Mouse (Mus musculus): Measurements from ENCODE around the gene Slc44a5.

Gene Slc44a5

DNA sequence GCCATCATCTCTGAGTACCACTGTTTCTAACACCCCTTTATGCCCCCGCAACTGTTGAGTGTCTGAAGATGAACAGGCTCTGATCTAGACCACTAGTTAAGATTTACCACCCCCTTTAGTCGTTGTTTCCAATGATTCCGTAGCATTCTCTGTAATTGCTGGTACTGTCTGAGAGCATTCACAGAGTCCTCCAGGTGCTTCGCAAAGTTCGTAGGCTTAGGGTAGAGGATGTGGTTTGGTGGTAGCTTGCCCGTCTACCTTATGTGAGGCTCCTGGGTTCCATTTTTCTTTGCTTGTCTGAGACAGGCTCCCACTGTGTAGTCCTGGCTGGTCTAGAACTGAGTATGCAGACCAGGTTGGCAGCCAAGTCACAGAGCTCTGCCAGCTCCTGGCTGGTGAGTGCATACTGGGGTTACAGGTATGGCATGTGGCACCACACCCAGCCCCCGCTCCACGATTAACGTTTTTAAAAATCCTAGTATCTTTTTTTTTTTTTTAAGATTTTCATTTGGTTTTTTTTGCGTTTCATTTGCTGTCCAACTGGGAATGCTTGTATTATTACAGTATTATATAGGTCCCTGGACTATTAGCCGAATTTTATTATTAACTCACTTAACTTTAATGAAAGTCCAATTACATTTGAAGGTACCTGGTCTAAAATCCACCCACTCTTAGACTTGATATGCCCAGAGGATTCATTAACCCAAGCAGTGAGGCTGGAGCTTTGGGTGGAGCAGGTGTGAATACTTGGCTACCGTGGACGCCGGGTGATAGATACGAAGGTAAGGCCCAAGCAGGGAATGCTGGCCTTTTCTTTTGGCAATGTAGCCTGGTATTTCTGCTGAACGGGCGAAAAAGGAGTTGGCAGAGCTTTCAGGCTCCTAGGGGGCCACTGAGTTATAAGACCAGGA is 321.9 kb downstream of the Slc44a5 start:
- no peak for DNase-seq (ENCODE audit: low read depth in 1 of 2, low spot score in 2 of 2)

DNA sequence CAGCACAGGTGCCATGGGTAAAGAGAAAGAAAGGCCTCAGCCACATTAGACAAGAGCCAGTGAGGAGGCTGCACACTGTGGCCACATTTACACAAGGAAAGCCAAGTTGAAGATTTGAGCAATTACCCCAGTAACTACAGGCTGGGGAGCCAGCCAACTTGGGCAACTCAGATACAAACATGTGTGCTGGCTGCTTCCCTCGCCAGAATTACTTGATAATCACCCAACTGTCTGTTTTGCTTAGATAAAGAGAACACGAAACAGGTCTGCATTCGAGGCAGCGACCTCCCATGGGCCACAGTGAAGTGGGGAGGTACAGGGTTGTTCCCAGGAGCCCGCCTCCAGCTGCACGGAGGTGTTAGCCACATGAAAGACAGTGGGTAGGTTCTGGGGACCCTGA is 324.3 kb downstream of the Slc44a5 start:
- DNase-seq (ENCODE audit: low read depth in 1 of 2, low spot score in 2 of 2): no peak

DNA sequence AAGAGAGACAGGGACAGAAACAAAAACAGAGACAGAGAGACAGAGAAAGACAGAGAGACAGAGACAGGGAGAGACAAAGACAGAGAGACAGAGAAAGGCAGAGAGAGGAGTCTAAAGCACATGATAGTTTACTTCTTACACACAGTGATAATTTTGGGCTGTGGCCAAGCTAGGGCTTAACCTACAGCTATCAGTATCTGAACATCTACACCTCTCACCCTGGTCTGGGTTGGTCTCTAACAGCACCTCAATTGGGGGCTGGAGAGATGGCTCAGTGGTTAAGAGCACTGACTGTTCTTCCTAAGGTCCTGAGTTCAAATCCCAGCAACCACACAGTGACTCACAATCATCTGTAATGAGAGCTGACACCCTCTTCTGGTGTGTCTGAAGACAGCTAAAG is 325.3 kb downstream of the Slc44a5 start:
- DNase-seq (ENCODE audit: low read depth in 1 of 2, low spot score in 2 of 2): no peak

DNA sequence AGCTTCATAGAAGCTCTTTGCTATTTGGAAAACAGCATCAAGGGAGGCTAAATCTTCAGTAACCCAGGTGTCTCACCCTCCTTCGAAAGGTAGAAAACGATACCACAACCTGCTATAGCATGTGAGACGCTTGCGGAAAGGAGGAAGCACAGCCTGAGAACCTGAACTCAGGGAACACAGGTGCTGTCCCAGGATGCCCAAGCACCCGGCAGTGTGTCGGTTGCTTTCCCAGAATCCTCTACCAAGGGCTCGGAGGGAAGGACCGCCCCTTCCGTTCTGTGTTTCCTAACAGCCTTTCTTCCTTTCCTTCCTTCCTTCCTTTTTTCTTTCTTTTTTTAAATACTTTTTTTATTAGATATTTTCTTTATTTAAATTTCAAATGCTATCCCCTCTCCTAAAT is 326.8 kb downstream of the Slc44a5 start:
- no peak for DNase-seq (ENCODE audit: low read depth in 1 of 2, low spot score in 2 of 2)

DNA sequence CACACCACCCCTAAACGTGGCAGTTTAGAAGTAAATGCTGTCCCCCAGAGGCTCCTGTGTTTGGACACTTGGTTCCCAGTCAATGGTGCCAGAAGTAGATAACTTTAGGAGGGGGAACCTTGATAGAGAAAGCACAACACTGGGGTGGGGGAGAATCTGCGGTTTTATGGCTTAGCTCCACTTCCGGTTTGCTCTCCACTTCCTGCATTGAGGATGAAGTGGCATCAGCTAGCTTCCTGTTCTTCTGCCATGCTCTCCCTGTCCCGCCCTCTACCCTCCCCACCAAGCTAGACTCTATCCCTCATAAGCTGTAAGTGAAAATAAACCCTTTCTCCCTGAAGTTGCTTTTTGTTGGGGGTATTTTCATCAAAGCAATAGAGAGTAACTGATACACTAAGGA is 327.9 kb downstream of the Slc44a5 start:
- no peak for DNase-seq (ENCODE audit: low read depth in 1 of 2, low spot score in 2 of 2)

DNA sequence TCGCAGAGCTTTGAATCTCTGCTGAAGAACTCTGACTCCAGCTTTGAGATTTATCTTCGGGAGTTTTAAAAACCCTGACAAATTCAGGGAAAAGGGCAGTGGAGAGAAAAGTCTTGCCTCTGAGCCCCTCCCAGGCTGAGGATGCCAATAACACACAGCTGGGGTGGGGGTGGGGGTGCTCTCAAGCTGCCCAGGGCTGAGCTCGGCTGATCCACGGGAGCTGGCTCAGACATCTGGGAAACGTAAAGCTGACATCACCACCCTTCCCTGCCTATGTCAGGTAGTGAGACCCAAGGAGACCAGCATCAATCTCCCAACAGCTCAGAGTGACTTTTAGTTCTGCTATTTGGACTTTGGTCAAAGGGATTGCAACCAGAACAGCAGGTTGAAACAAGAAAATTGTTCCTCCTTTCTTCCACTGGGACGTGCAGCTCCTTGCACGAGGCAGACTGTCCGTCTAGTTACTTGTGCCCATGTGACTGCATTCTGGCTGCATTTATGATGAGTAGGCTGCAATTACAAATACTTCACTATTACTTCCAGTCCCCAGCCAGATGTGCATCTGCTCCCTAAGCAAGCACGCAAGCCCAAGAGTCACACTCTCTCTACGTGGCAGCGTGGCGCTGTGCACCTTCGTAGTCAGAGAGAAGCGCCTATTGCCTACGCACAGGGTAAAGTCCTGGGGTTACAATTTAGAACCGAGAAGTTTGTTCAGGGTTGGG is 332.1 kb downstream of the Slc44a5 start:
- DNase-seq (ENCODE audit: low read depth in 1 of 2, low spot score in 2 of 2): no peak

DNA sequence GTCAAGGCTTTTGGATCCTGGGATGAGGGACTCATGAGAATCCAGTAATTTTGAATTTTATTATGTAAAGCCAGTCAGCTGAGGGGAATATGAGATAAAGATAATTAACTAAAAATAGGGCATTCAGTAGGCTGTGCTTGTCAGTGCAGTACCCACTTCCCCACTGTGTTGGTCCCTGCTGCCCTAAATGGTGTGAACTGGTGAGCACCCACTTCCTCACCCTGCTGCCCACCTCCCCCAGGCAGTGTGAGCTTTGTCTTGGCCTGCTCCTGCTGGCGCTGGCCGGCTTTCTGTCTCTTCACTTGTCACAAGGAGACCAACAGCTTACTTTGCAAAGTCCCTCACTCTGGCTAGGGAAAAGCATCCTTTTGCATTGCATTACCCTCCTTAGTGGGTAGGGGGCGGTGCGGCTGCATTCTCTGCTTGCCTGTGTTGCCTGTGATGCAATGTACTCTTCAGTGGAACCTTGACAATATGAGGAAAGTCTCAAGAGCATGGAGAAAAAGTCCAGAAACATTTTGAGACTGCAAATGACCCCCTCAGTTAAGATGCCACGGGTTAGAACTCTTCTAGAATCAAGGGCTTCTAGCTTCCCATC is 344.5 kb downstream of the Slc44a5 start:
- DNase-seq (ENCODE audit: low read depth in 1 of 2, low spot score in 2 of 2): no peak
